Mouse (Mus musculus): ENCODE measurements at regions not wholly inside any gene's neighbourhood (a gene's known extent, or its start where the extent isn't known, plus 50 kb on each side); places are given as distances from the start of the nearest gene placed in this dataset.

- TF ChIP-seq EP300 (IDR thresholded peaks at IDR 0.05; ENCODE audit: low read depth) (no peak), CTCF (IDR thresholded peaks at IDR 0.05; ENCODE audit: low read depth) (no peak)
Measured at GRCm38 (mm10) chr3:148472943-148473444, 517.4 kb downstream of the Adgrl2 start.

Data from heart, postnatal 0 days (tissue).